Mouse (Mus musculus): ENCODE results near the gene Zfp457.
A peak's percentile ranks its signal among the peaks of the same experiment; 100 is the strongest.

Zfp457 gene

GRCm38 (mm10) chr13:67305822-67306672, at the start of gene Zfp457:
Gene Zfp457 (minus strand): TSS chr13:67306485.
- DNase-seq (ENCODE audit: low read depth, low spot score): peak; percentile 92

- DNase-seq (ENCODE audit: low read depth, low spot score): no peak
Observed at GRCm38 (mm10) chr13:67351854-67352253, 45.6 kb upstream of the Zfp457 start.

- DNase-seq (ENCODE audit: low read depth, low spot score): no peak
Observed at GRCm38 (mm10) chr13:67343422-67343821, 37.1 kb upstream of the Zfp457 start.

GRCm38 (mm10) chr13:67332877-67333276, 26.6 kb upstream of the Zfp457 start:
- DNase-seq (ENCODE audit: low read depth, low spot score): peak; percentile 21

- DNase-seq (ENCODE audit: low read depth, low spot score): peak; percentile 92
Observed at GRCm38 (mm10) chr13:67332019-67332724, 25.9 kb upstream of the Zfp457 start, which contains the start of gene Zfp595. Gene Zfp595 (minus strand): TSS chr13:67332570.

GRCm38 (mm10) chr13:67306718-67307117, 433 bp upstream of the Zfp457 start:
- peak; percentile 11 for DNase-seq (ENCODE audit: low read depth, low spot score)

GRCm38 (mm10) chr13:67278314-67278713, 28.0 kb downstream of the Zfp457 start, which contains the start of gene Zfp458:
Gene Zfp458 (minus strand): TSS chr13:67278466.
- no peak for DNase-seq (ENCODE audit: low read depth, low spot score)

- DNase-seq (ENCODE audit: low read depth, low spot score): peak; percentile 55
Observed at GRCm38 (mm10) chr13:67269383-67270065, 36.8 kb downstream of the Zfp457 start.

GRCm38 (mm10) chr13:67268568-67269369, 37.5 kb downstream of the Zfp457 start:
- DNase-seq (ENCODE audit: low read depth, low spot score): peak; percentile 90
